9 mouse cellular contexts compared by ENCODE assay signal in the genomic region with DNA sequence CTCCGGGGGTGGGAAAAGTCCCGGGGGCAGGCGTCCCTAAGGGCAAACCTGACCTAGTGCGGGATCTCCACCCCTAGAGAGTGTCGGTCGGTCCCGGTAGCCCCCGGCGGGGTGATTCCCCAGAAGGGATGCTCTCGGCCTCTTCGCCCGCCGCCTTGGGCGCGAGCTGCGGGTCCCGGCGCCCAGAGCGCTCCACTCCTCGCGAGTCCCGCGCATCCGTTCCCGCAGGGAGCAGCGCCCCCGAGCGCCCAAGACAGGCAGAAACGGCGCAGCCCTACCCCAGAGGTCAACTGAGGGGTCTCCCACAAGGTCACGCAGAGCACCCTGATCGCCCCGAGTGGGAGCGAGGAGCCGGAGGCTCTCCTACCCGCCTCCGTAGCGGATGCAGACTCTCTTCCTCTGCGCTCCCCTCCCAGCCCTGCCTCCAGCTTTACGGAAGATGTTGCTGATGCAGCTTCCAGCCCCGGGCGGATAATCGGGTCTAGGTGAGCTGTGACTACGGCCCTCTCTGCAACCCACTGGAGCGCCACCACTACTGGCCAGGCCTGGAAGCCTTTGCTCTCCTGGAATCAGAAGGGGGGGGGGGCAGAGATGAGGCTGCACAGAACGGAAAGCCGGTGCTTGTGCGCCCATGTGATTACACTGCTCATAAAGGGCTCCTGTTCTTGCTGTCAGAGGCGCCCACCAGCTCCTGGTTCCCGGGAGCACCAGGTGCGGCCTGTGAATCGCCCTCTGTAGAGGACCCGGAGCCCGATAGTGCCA. TPM values are rescaled to one million over a fixed set of nuclear protein-coding genes. Genes with fewer than 3 reads are reported as not detected.
DNase-seq lines count a peak whose midpoint lies in the region; ATAC-seq lines count a peak whose summit lies in the region.
"Had no signal": no experiment of that assay in that cellular context is flagged by ENCODE, and none has a peak within 500 bp of the region (broad histone marks: within the 10 kb centered on the region; RNA-seq: fewer than 3 reads in every experiment).

No protein-coding gene starts in this region.

- H3K36me3 ChIP-seq in intestine, embryonic 15.5 days: no peaks in the 10 kb centered on the region
- no peaks in the 10 kb centered on the region for H3K36me3 ChIP-seq in liver, embryonic 13.5 days

- ATAC-seq in intestine, embryonic 15.5 days: peak; percentile 13
- no peak for ATAC-seq in liver, embryonic 13.5 days (ENCODE audit: low read depth)
- ATAC-seq: Patski had no signal

- H3K9me3 ChIP-seq in intestine, embryonic 15.5 days: no peaks in the 10 kb centered on the region
- no peaks in the 10 kb centered on the region for H3K9me3 ChIP-seq in liver, embryonic 13.5 days (replicated peaks)

- H3K27ac ChIP-seq in intestine, embryonic 15.5 days: no peak overlapping the region
- no peak overlapping the region for H3K27ac ChIP-seq in liver, embryonic 13.5 days

- peak overlapping the region; percentile 50 for H3K4me3 ChIP-seq in intestine, embryonic 15.5 days (replicated peaks)
- peak overlapping the region; percentile 48 for H3K4me3 ChIP-seq in liver, embryonic 13.5 days (replicated peaks)

- H3K4me1 ChIP-seq in intestine, embryonic 15.5 days (replicated peaks): peaks cover 26% of the 10 kb centered on the region
- H3K4me1 ChIP-seq in liver, embryonic 13.5 days (replicated peaks): peaks cover 20% of the 10 kb centered on the region

- DNase-seq in gastrocnemius, postnatal 14 days: peak; percentile 15
- DNase-seq in gastrocnemius, adult 8-10 months (ENCODE audit: low spot score in 2 of 2): no peak
- DNase-seq in adrenal gland, postnatal 36 days: peak; percentile 50 to 56
- peak; percentile 53 for DNase-seq in frontal cortex, postnatal 14 days (ENCODE audit: low spot score in 2 of 2)
- DNase-seq in liver, embryonic 13.5 days: no peak
- DNase-seq in retina, embryonic 14.5 days (ENCODE audit: low spot score): peak; percentile 65
- peak; percentile 82 for DNase-seq in thymus, postnatal 25 days

- intact Hi-C loops in gastrocnemius, postnatal 14 days (cut with DNase I; ENCODE audit: low total_unique reads): no loop called here

- peak overlapping the region; percentile 23 for H3K9ac ChIP-seq in intestine, embryonic 15.5 days
- H3K9ac ChIP-seq in liver, embryonic 13.5 days: no peak overlapping the region

- H3K4me2 ChIP-seq in intestine, embryonic 15.5 days (replicated peaks): peak overlapping the region; percentile 97
- peak overlapping the region; percentile 62 for H3K4me2 ChIP-seq in liver, embryonic 13.5 days

- peaks cover 47% of the 10 kb centered on the region for H3K27me3 ChIP-seq in intestine, embryonic 15.5 days (replicated peaks)
- H3K27me3 ChIP-seq in liver, embryonic 13.5 days: peaks cover 64% of the 10 kb centered on the region

- under 1% methylated on average over 54 of the region's 54 CpGs for WGBS in intestine, embryonic 15.5 days
- 1% methylated on average over 53 of the region's 54 CpGs for WGBS in liver, embryonic 13.5 days (ENCODE audit: insufficient replicate concordance)

RNA-seq across cellular contexts. Expression of gene Ppp1r16b, which starts 2.7 kb away (rescaled TPM):
- 1 to 10 TPM; 7.5 to 8.8 TPM for total RNA-seq in gastrocnemius, postnatal 14 days (2021)
- 1 to 10 TPM; 2.4 to 3.0 (median 2.7) TPM for total RNA-seq in gastrocnemius, adult 8-10 months (2022)
- 10 to 100 TPM in 1 of 2 experiments, 1 to 10 TPM in 1; 8.8 to 14.1 TPM for total RNA-seq in adrenal gland, postnatal 36 days (2021)
- polyA plus RNA-seq in intestine, embryonic 15.5 days (2015; fragmentation: Nextera tagmentation; extraction: Ambion mirVana): 4.1 and 4.2 TPM in 2 replicates
- 1.3 TPM in 2 replicates for polyA plus RNA-seq in liver, embryonic 13.5 days (2015; fragmentation: Nextera tagmentation; extraction: Ambion mirVana)

RNA-seq across cellular contexts. Expression of gene Actr5, which starts 43.2 kb away (rescaled TPM):
- total RNA-seq in gastrocnemius, postnatal 14 days (2021): 1 to 10 TPM; 3.2 to 4.1 TPM
- total RNA-seq in gastrocnemius, adult 8-10 months (2022): 1 to 10 TPM; 2.3 to 3.8 (median 3.2) TPM
- 10 to 100 TPM; 11.0 to 11.9 TPM for total RNA-seq in adrenal gland, postnatal 36 days (2021)
- 9.3 and 9.4 TPM in 2 replicates for polyA plus RNA-seq in intestine, embryonic 15.5 days (2015; fragmentation: Nextera tagmentation; extraction: Ambion mirVana)
- 5.4 and 6.3 TPM in 2 replicates for polyA plus RNA-seq in liver, embryonic 13.5 days (2015; fragmentation: Nextera tagmentation; extraction: Ambion mirVana)

RNA-seq across cellular contexts. Expression of gene Slc32a1, which starts 57.3 kb away (rescaled TPM):
- not detected for total RNA-seq in gastrocnemius, postnatal 14 days (2021)
- total RNA-seq in gastrocnemius, adult 8-10 months (2022): not detected
- total RNA-seq in adrenal gland, postnatal 36 days (2021): not detected
- not detected in 2 replicates for polyA plus RNA-seq in intestine, embryonic 15.5 days (2015; fragmentation: Nextera tagmentation; extraction: Ambion mirVana)
- polyA plus RNA-seq in liver, embryonic 13.5 days (2015; fragmentation: Nextera tagmentation; extraction: Ambion mirVana): not detected in 2 replicates
- polyA plus RNA-seq: Patski had no signal

Comparison
In these comparisons a context has a peak if more than half of its experiments do, and no peak if none do; other contexts are left out.
1. DNase-seq: peak in gastrocnemius, postnatal 14 days (single experiment), adrenal gland, postnatal 36 days (2 of 2), frontal cortex, postnatal 14 days (2 of 2), retina, embryonic 14.5 days (single experiment) and thymus, postnatal 25 days (single experiment); none in gastrocnemius, adult 8-10 months (0 of 2) and liver, embryonic 13.5 days (single experiment).